Mouse (Mus musculus) thymus, postnatal 14 days (tissue): ENCODE results near the gene Dcaf6.

Experiments used
- DNase-seq: peaks from one replicate; pipeline ENCODE4 v3.0.0; 2021

Dcaf6 gene

GRCm38 (mm10) chr1:165460360-165460800 is at the start of gene Dcaf6, which contains the start of gene Mpc2:
Dcaf6 (minus strand) TSS chr1:165460475.
Mpc2 (plus strand) TSS chr1:165460637.
- DNase-seq, result peak; percentile 100

GRCm38 (mm10) chr1:165506303-165506702 is 46.0 kb upstream of the Dcaf6 start:
- no peak for DNase-seq

GRCm38 (mm10) chr1:165503307-165504024 is 43.2 kb upstream of the Dcaf6 start:
- peak; percentile 10 for DNase-seq

- no peak for DNase-seq
These were observed 38.6 kb upstream of the Dcaf6 start for GRCm38 (mm10) chr1:165498856-165499255.

- DNase-seq, result no peak
These were observed 28.9 kb upstream of the Dcaf6 start for GRCm38 (mm10) chr1:165489197-165489596.

GRCm38 (mm10) chr1:165486108-165486507 is 25.8 kb upstream of the Dcaf6 start:
- DNase-seq, result no peak

GRCm38 (mm10) chr1:165484688-165485233 is 24.5 kb upstream of the Dcaf6 start, which contains the start of gene Adcy10:
Adcy10 (plus strand) TSS chr1:165485183.
- DNase-seq, result no peak

- no peak for DNase-seq
These were observed 11.2 kb upstream of the Dcaf6 start for GRCm38 (mm10) chr1:165471490-165471889.

GRCm38 (mm10) chr1:165469717-165470116 is 9.4 kb upstream of the Dcaf6 start:
- DNase-seq, result no peak

GRCm38 (mm10) chr1:165468971-165469370 is 8.7 kb upstream of the Dcaf6 start:
- DNase-seq, result no peak

- DNase-seq, result no peak
These were observed 4.3 kb upstream of the Dcaf6 start for GRCm38 (mm10) chr1:165464574-165464973.

GRCm38 (mm10) chr1:165462861-165463260 is 2.6 kb upstream of the Dcaf6 start:
- no peak for DNase-seq

- no peak for DNase-seq
These were observed 1.4 kb upstream of the Dcaf6 start for GRCm38 (mm10) chr1:165461681-165462080.

- DNase-seq, result peak; percentile 100
These were observed 614 bp upstream of the Dcaf6 start for GRCm38 (mm10) chr1:165460801-165461377.

GRCm38 (mm10) chr1:165459503-165460181 is 633 bp downstream of the Dcaf6 start:
- peak; percentile 72 for DNase-seq

GRCm38 (mm10) chr1:165459041-165459502 is 1.2 kb downstream of the Dcaf6 start:
- DNase-seq, result no peak

- DNase-seq, result no peak
These were observed 18.6 kb downstream of the Dcaf6 start for GRCm38 (mm10) chr1:165441719-165442118.

- no peak for DNase-seq
These were observed 19.1 kb downstream of the Dcaf6 start for GRCm38 (mm10) chr1:165441201-165441600.

- DNase-seq, result no peak
These were observed 19.5 kb downstream of the Dcaf6 start for GRCm38 (mm10) chr1:165440788-165441187.

- no peak for DNase-seq
These were observed 21.8 kb downstream of the Dcaf6 start for GRCm38 (mm10) chr1:165438289-165439021.

GRCm38 (mm10) chr1:165432883-165433282 is 27.4 kb downstream of the Dcaf6 start:
- DNase-seq, result no peak

- DNase-seq, result no peak
These were observed 34.0 kb downstream of the Dcaf6 start for GRCm38 (mm10) chr1:165426254-165426653.
